Mouse (Mus musculus) liver, embryonic 14.5 days (tissue): ENCODE measurements around the gene Catsperz. TPM values are rescaled to one million over a fixed set of nuclear protein-coding genes. Genes with fewer than 3 reads are reported as not detected.

ENCODE experiments used
- ATAC-seq: fragments of 200-750 bp; cut with Nextera tagmentation; 2 replicates; pipeline ENCODE4 v1.8.0; 2017; ENCODE audit warnings: moderate number of reproducible peaks, mild to moderate bottlenecking, moderate library complexity; ENCODE audit not compliant: insufficient read depth
- DNase-seq, 3 experiments: peaks; one replicate each; pipeline ENCODE4 v3.0.0-alpha.2; 2012 to 2013; ENCODE audit warnings: low read depth in 3 of 3, low spot score in 3 of 3
- H3K27ac ChIP-seq: fragments of 300-500 bp; sonication (generic); 2 replicates; pipeline ENCODE4 v1.5.1; 2014; ENCODE audit warnings: moderate library complexity, mild to moderate bottlenecking, control low read depth, inconsistent platforms
- H3K27me3 ChIP-seq: fragments of 300-500 bp; sonication (generic); 2 replicates; pipeline ENCODE4 v1.6.1; 2014; ENCODE audit warnings: mild to moderate bottlenecking, low read length, moderate library complexity; ENCODE audit not compliant: control insufficient read depth, insufficient read depth
- H3K36me3 ChIP-seq: fragments of 300-500 bp; sonication (generic); replicated peaks from 2 replicates; pipeline ENCODE4 v1.6.1; 2014; ENCODE audit warnings: low read depth; ENCODE audit not compliant: control insufficient read depth, insufficient read depth
- H3K4me1 ChIP-seq, 2 experiments: fragments of 200-500 bp in 1 of 2; fragments of 300-500 bp in 1 of 2; sonication (generic) in 1 of 2; replicated peaks; 2 replicates each; pipeline ENCODE4 v1.6.1; 2012 to 2014; ENCODE audit warnings: antibody characterized with exemption in 1 of 2, inconsistent platforms in 1 of 2, low read length in 1 of 2; ENCODE audit not compliant: control insufficient read depth in 2 of 2, insufficient read depth in 2 of 2
- H3K4me2 ChIP-seq: fragments of 300-500 bp; sonication (generic); 2 replicates; pipeline ENCODE4 v1.6.1; 2014; ENCODE audit warnings: low read depth, mild to moderate bottlenecking, control low read depth, moderate library complexity
- H3K4me3 ChIP-seq, 2 experiments: fragments of 200-500 bp in 1 of 2; fragments of 300-500 bp in 1 of 2; sonication (generic) in 1 of 2; 2 replicates each; pipeline ENCODE4 v1.5.1; 2012 to 2014; ENCODE audit warnings: low read depth in 2 of 2, low read length in 2 of 2, mild to moderate bottlenecking in 2 of 2, control low read depth in 1 of 2, inconsistent platforms in 1 of 2, moderate library complexity in 1 of 2; ENCODE audit not compliant: insufficient read depth in 1 of 2
- H3K9ac ChIP-seq: fragments of 300-500 bp; sonication (generic); replicated peaks from 2 replicates; pipeline ENCODE4 v1.6.1; 2014; ENCODE audit warnings: mild to moderate bottlenecking, control low read depth, moderate library complexity
- H3K9me3 ChIP-seq: fragments of 300-500 bp; sonication (generic); 2 replicates; pipeline ENCODE4 v1.6.1; 2016; ENCODE audit warnings: low read length, mixed read lengths; ENCODE audit not compliant: control insufficient read depth
- CTCF ChIP-seq: IDR thresholded peaks from 2 replicates; pipeline ENCODE4 v1.5.1; 2016; ENCODE audit warnings: antibody characterized with exemption, low read depth, control low read depth
- EP300 ChIP-seq: IDR thresholded peaks from 2 replicates; pipeline ENCODE4 v1.6.1; 2016; ENCODE audit warnings: antibody characterized with exemption, low read depth
- WGBS: fragments of 180-500 bp; shearing (Covaris S2); extraction: QIAGEN DNeasy Blood & Tissue Kit; methylation state at CpG from one replicate; pipeline ENCODE4 v1.1.7; 2014; ENCODE audit not compliant: insufficient replicate concordance; 5-methylcytosine and 5-hydroxymethylcytosine counted together
- microRNA-seq: library from miRNA; unstranded; fragments of <30 nt; microRNA quantifications from one replicate; pipeline ENCODE4, GENCODE M21; 2016
- polyA plus RNA-seq, 2 experiments: library from polyadenylated mRNA; depleted of rRNA in 1 of 2; stranded (reverse) in 1 of 2; unstranded in 1 of 2; fragments of >200 nt; fragmentation: Nextera tagmentation in 1 of 2; extraction: Ambion mirVana in 1 of 2; gene quantifications; 2 replicates each; pipeline versions ENCODE4 v1.2.1 to v1.2.3; 2012 to 2014

Gene Catsperz
- polyA plus RNA-seq, 2 experiments, result 0.16 to 0.28 TPM

- Histone ChIP-seq H3K9me3 (no peaks in the 10 kb centered on the region), H3K27me3 (no peaks in the 10 kb centered on the region), H3K9ac (no peak overlapping the region), H3K27ac (no peak overlapping the region), H3K4me3 (no peak overlapping the region), H3K4me2 (no peak overlapping the region), H3K36me3 (no peaks in the 10 kb centered on the region), H3K4me1 (no peaks in the 10 kb centered on the region)
- WGBS, result 63% methylated on average over 4 of the region's 4 CpGs
- no peak for TF ChIP-seq CTCF
- TF ChIP-seq EP300, result no peak
- DNase-seq (no peak), ATAC-seq (no peak)
Measured at GRCm38 (mm10) chr19:6877965-6878364, 47.2 kb downstream of the Catsperz start.

GRCm38 (mm10) chr19:6876799-6877198, 48.4 kb downstream of the Catsperz start:
- Histone ChIP-seq H3K9me3 (no peaks in the 10 kb centered on the region), H3K4me2 (no peak overlapping the region), H3K27me3 (no peaks in the 10 kb centered on the region), H3K27ac (no peak overlapping the region), H3K4me1 (0 out of 4 replicates have a peak, but pooled peaks cover 0 to under 1% of the 10 kb centered on the region in 2 experiments), H3K36me3 (no peaks in the 10 kb centered on the region), H3K9ac (no peak overlapping the region), H3K4me3 (no peak overlapping the region)
- DNase-seq (no peak), ATAC-seq (no peak)
- TF ChIP-seq CTCF (no peak), EP300 (no peak)

DNA sequence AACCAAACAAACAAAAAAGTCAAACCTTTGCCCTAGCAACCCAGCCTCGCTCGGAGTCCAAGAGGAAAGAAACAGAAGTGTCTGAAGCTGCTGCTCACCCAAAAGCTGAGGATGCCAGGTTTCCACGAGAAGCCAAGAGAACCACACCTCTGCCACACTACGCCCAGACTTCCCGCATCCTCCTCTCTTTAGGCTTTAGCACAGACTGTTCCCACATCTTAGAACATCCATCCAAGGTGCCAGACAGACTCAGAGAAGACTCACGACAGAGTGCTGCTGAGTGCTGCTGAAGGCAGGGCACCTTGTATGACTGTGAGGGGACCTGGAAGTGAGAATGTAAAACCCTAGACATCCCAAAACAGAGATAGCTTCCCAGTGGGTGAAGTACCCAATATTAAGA, 49.3 kb downstream of the Catsperz start:
- H3K4me2 ChIP-seq, result no peak overlapping the region
- no peak overlapping the region for H3K4me3 ChIP-seq
- no peaks in the 10 kb centered on the region for H3K36me3 ChIP-seq
- H3K9me3 ChIP-seq, result no peaks in the 10 kb centered on the region
- no peak overlapping the region for H3K9ac ChIP-seq
- H3K27me3 ChIP-seq, result no peaks in the 10 kb centered on the region
- TF ChIP-seq EP300 (no peak), CTCF (no peak)
- ATAC-seq (no peak), DNase-seq (no peak)
- peaks cover 2 to 8% of the 10 kb centered on the region in 2 experiments; a peak in 2 of 4 replicates for H3K4me1 ChIP-seq
- 70% methylated on average over 6 of the region's 6 CpGs for WGBS
- no peak overlapping the region for H3K27ac ChIP-seq

GRCm38 (mm10) chr19:6874257-6874656, 50.9 kb downstream of the Catsperz start:
- H3K4me3 ChIP-seq, result no peak overlapping the region
- no peaks in the 10 kb centered on the region for H3K36me3 ChIP-seq
- no peak overlapping the region for H3K27ac ChIP-seq
- peaks cover 2 to 9% of the 10 kb centered on the region in 2 experiments; a peak in 2 of 4 replicates for H3K4me1 ChIP-seq
- no peaks in the 10 kb centered on the region for H3K9me3 ChIP-seq
- ATAC-seq, result no peak
- 44% methylated on average over 1 of the region's 1 CpGs for WGBS
- no peaks in the 10 kb centered on the region for H3K27me3 ChIP-seq
- H3K9ac ChIP-seq, result no peak overlapping the region
- no peak for TF ChIP-seq EP300
- TF ChIP-seq CTCF, result no peak
- no peak overlapping the region for H3K4me2 ChIP-seq
- DNase-seq, result no peak

DNA sequence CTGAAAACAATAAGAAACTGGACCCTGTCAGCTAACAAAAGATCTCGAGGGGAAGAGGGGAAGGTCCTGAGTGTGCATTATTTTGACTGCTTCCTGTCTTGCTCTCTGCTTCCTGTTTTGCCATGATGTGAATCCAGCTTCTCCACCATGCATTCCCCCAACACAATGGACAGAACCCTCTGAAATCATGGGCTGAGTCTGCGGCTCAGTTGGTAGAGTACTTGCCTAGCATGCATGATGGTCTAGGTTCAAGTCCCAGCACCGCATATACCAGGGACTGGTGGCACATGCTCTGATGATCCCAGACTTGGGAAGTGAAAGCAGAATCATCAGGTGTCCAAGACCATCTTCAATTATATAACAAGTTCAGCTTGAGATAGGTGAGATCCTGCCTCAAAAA, 52.5 kb downstream of the Catsperz start:
- no peak overlapping the region for H3K4me3 ChIP-seq
- peaks cover 2 to 11% of the 10 kb centered on the region in 2 experiments; a peak in 2 of 4 replicates for H3K4me1 ChIP-seq
- H3K4me2 ChIP-seq, result no peak overlapping the region
- H3K36me3 ChIP-seq, result no peaks in the 10 kb centered on the region
- no peak for ATAC-seq
- no peaks in the 10 kb centered on the region for H3K9me3 ChIP-seq
- H3K9ac ChIP-seq, result no peak overlapping the region
- no peak for DNase-seq
- H3K27ac ChIP-seq, result no peak overlapping the region
- no peaks in the 10 kb centered on the region for H3K27me3 ChIP-seq
- 53% methylated on average over 3 of the region's 3 CpGs for WGBS
- TF ChIP-seq EP300 (no peak), CTCF (no peak)

Small RNA genes within 50 kb of the gene (microRNA-seq; reads per million reads assigned to microRNA genes)
- gene Mir6990, result 3.0 reads per million

Other genes starting within 250 kb of the Catsperz start
- gene Rps6ka4, start 84.7 kb downstream of the Catsperz start, polyA plus RNA-seq (2012; rRNA removed), result 3.0 and 3.1 TPM in 2 replicates
- 4.3 and 5.4 TPM in 2 replicates for gene Rps6ka4, start 84.7 kb downstream of the Catsperz start, polyA plus RNA-seq (2014; fragmentation: Nextera tagmentation; extraction: Ambion mirVana)
- gene Ccdc88b, start 67.2 kb downstream of the Catsperz start, polyA plus RNA-seq (2012; rRNA removed), result 1.5 and 2.3 TPM in 2 replicates
- gene Ccdc88b, start 67.2 kb downstream of the Catsperz start, polyA plus RNA-seq (2014; fragmentation: Nextera tagmentation; extraction: Ambion mirVana), result 0.76 and 1.1 TPM in 2 replicates
- 65.7 and 69.4 TPM in 2 replicates for gene Trmt112, start 15.7 kb downstream of the Catsperz start, polyA plus RNA-seq (2012; rRNA removed)
- 75.2 and 77.4 TPM in 2 replicates for gene Trmt112, start 15.7 kb downstream of the Catsperz start, polyA plus RNA-seq (2014; fragmentation: Nextera tagmentation; extraction: Ambion mirVana)
- 41.8 and 54.9 TPM in 2 replicates for gene Prdx5, start 15.3 kb downstream of the Catsperz start, polyA plus RNA-seq (2012; rRNA removed)
- 78.7 and 87.2 TPM in 2 replicates for gene Prdx5, start 15.3 kb downstream of the Catsperz start, polyA plus RNA-seq (2014; fragmentation: Nextera tagmentation; extraction: Ambion mirVana)
- 6.2 and 6.6 TPM in 2 replicates for gene Esrra, start 3.6 kb downstream of the Catsperz start, polyA plus RNA-seq (2012; rRNA removed)
- gene Esrra, start 3.6 kb downstream of the Catsperz start, polyA plus RNA-seq (2014; fragmentation: Nextera tagmentation; extraction: Ambion mirVana), result 1.6 and 2.2 TPM in 2 replicates
- not detected in 2 replicates for gene Kcnk4, start 9.1 kb upstream of the Catsperz start, polyA plus RNA-seq (2012; rRNA removed)
- gene Kcnk4, start 9.1 kb upstream of the Catsperz start, polyA plus RNA-seq (2014; fragmentation: Nextera tagmentation; extraction: Ambion mirVana), result 0.05 TPM in 1 of 2 replicates, not detected in the other
- 22.3 and 22.8 TPM in 2 replicates for gene Bad, start 16.5 kb upstream of the Catsperz start, polyA plus RNA-seq (2012; rRNA removed)
- 25.7 and 27.9 TPM in 2 replicates for gene Bad, start 16.5 kb upstream of the Catsperz start, polyA plus RNA-seq (2014; fragmentation: Nextera tagmentation; extraction: Ambion mirVana)
- gene Gpr137, start 17.1 kb upstream of the Catsperz start, polyA plus RNA-seq (2012; rRNA removed), result 5.5 and 8.8 TPM in 2 replicates
- 4.4 and 4.5 TPM in 2 replicates for gene Gpr137, start 17.1 kb upstream of the Catsperz start, polyA plus RNA-seq (2014; fragmentation: Nextera tagmentation; extraction: Ambion mirVana)
- 52.2 and 69.6 TPM in 2 replicates for gene Ppp1r14b, start 49.6 kb upstream of the Catsperz start, polyA plus RNA-seq (2012; rRNA removed)
- gene Ppp1r14b, start 49.6 kb upstream of the Catsperz start, polyA plus RNA-seq (2014; fragmentation: Nextera tagmentation; extraction: Ambion mirVana), result 74.0 and 79.2 TPM in 2 replicates
- gene Plcb3, start 51.1 kb upstream of the Catsperz start, polyA plus RNA-seq (2012; rRNA removed), result 7.2 and 7.7 TPM in 2 replicates
- gene Plcb3, start 51.1 kb upstream of the Catsperz start, polyA plus RNA-seq (2014; fragmentation: Nextera tagmentation; extraction: Ambion mirVana), result 4.6 and 4.9 TPM in 2 replicates
- 31.7 and 46.1 TPM in 2 replicates for gene Fkbp2, start 55.1 kb upstream of the Catsperz start, polyA plus RNA-seq (2012; rRNA removed)
- 65.7 and 67.1 TPM in 2 replicates for gene Fkbp2, start 55.1 kb upstream of the Catsperz start, polyA plus RNA-seq (2014; fragmentation: Nextera tagmentation; extraction: Ambion mirVana)
- gene Vegfb, start 62.3 kb upstream of the Catsperz start, polyA plus RNA-seq (2012; rRNA removed), result 7.6 and 8.0 TPM in 2 replicates
- 9.5 and 10.2 TPM in 2 replicates for gene Vegfb, start 62.3 kb upstream of the Catsperz start, polyA plus RNA-seq (2014; fragmentation: Nextera tagmentation; extraction: Ambion mirVana)
- 7.8 and 8.6 TPM in 2 replicates for gene Dnajc4, start 67.2 kb upstream of the Catsperz start, polyA plus RNA-seq (2012; rRNA removed)
- 10.0 and 10.5 TPM in 2 replicates for gene Dnajc4, start 67.2 kb upstream of the Catsperz start, polyA plus RNA-seq (2014; fragmentation: Nextera tagmentation; extraction: Ambion mirVana)
- gene Nudt22, start 70.7 kb upstream of the Catsperz start, polyA plus RNA-seq (2012; rRNA removed), result 6.8 and 7.1 TPM in 2 replicates
- 9.7 and 10.9 TPM in 2 replicates for gene Nudt22, start 70.7 kb upstream of the Catsperz start, polyA plus RNA-seq (2014; fragmentation: Nextera tagmentation; extraction: Ambion mirVana)
- gene Trpt1, start 70.8 kb upstream of the Catsperz start, polyA plus RNA-seq (2012; rRNA removed), result 1.8 and 1.9 TPM in 2 replicates
- gene Trpt1, start 70.8 kb upstream of the Catsperz start, polyA plus RNA-seq (2014; fragmentation: Nextera tagmentation; extraction: Ambion mirVana), result 1.7 and 2.0 TPM in 2 replicates
- 58.1 and 58.9 TPM in 2 replicates for gene Fermt3, start 94.1 kb upstream of the Catsperz start, polyA plus RNA-seq (2012; rRNA removed)
- gene Fermt3, start 94.1 kb upstream of the Catsperz start, polyA plus RNA-seq (2014; fragmentation: Nextera tagmentation; extraction: Ambion mirVana), result 72.2 and 78.4 TPM in 2 replicates
- 56.2 and 86.2 TPM in 2 replicates for gene Stip1, start 114.6 kb upstream of the Catsperz start, polyA plus RNA-seq (2012; rRNA removed)
- gene Stip1, start 114.6 kb upstream of the Catsperz start, polyA plus RNA-seq (2014; fragmentation: Nextera tagmentation; extraction: Ambion mirVana), result 113 and 122 TPM in 2 replicates
- gene Macrod1, start 131.4 kb upstream of the Catsperz start, polyA plus RNA-seq (2012; rRNA removed), result 4.5 TPM in 2 replicates
- gene Macrod1, start 131.4 kb upstream of the Catsperz start, polyA plus RNA-seq (2014; fragmentation: Nextera tagmentation; extraction: Ambion mirVana), result 3.7 and 5.1 TPM in 2 replicates
- gene Flrt1, start 180.3 kb upstream of the Catsperz start, polyA plus RNA-seq (2012; rRNA removed), result 0.01 and 0.02 TPM in 2 replicates
- 0.08 and 0.09 TPM in 2 replicates for gene Flrt1, start 180.3 kb upstream of the Catsperz start, polyA plus RNA-seq (2014; fragmentation: Nextera tagmentation; extraction: Ambion mirVana)